Mouse (Mus musculus): ENCODE results near the gene Dpp6. TPM values are rescaled to one million over a fixed set of nuclear protein-coding genes. Genes with fewer than 3 reads are reported as not detected.

Gene Dpp6
- polyA plus RNA-seq, 1 experiment from 2014 or later: 3.9 TPM

GRCm38 (mm10) chr5:26904324-26905041 is 87.5 kb downstream of the Dpp6 start:
- peak overlapping the region; percentile 32 for H3K4me3 ChIP-seq (replicated peaks)
- WGBS: under 1% methylated on average over 32 of the region's 32 CpGs
- H3K4me1 ChIP-seq: peaks cover 12% of the 10 kb centered on the region
- no peak overlapping the region for H3K27ac ChIP-seq (replicated peaks)
- H3K27me3 ChIP-seq: 0 out of 2 replicates have a peak, but pooled peaks cover 5% of the 10 kb centered on the region
- H3K36me3 ChIP-seq: no peaks in the 10 kb centered on the region
- H3K9ac ChIP-seq: no peak overlapping the region
- no peaks in the 10 kb centered on the region for H3K9me3 ChIP-seq (replicated peaks)
- ATAC-seq (ENCODE audit: insufficient number of reproducible peaks, low FRiP score, low TSS enrichment, low read depth): peak; percentile 72
- peak overlapping the region; percentile 53 for H3K4me2 ChIP-seq (replicated peaks)

GRCm38 (mm10) chr5:26907151-26907550 is 90.1 kb downstream of the Dpp6 start:
- H3K4me3 ChIP-seq (replicated peaks): no peak overlapping the region
- WGBS: 67% methylated on average over 7 of the region's 7 CpGs

GRCm38 (mm10) chr5:26908612-26909011 is 91.6 kb downstream of the Dpp6 start:
- Histone ChIP-seq H3K9me3 (replicated peaks) (no peaks in the 10 kb centered on the region), H3K4me1 (peaks cover 12% of the 10 kb centered on the region), H3K4me2 (replicated peaks) (no peak overlapping the region), H3K9ac (no peak overlapping the region), H3K4me3 (replicated peaks) (no peak overlapping the region), H3K36me3 (no peaks in the 10 kb centered on the region), H3K27ac (replicated peaks) (no peak overlapping the region), H3K27me3 (0 out of 2 replicates have a peak, but pooled peaks cover 5% of the 10 kb centered on the region)
- no peak for ATAC-seq (ENCODE audit: insufficient number of reproducible peaks, low FRiP score, low TSS enrichment, low read depth)
- 61% methylated on average over 4 of the region's 4 CpGs for WGBS

More at GRCm38 (mm10) chr5:26907151-26907550, 90.1 kb downstream of the Dpp6 start:
- Histone ChIP-seq H3K4me1 (peaks cover 12% of the 10 kb centered on the region), H3K27me3 (0 out of 2 replicates have a peak, but pooled peaks cover 5% of the 10 kb centered on the region), H3K36me3 (no peaks in the 10 kb centered on the region), H3K9me3 (replicated peaks) (no peaks in the 10 kb centered on the region), H3K4me2 (replicated peaks) (no peak overlapping the region), H3K9ac (no peak overlapping the region), H3K27ac (replicated peaks) (no peak overlapping the region)
- ATAC-seq (ENCODE audit: insufficient number of reproducible peaks, low FRiP score, low TSS enrichment, low read depth): no peak

GRCm38 (mm10) chr5:26910353-26910752 is 93.3 kb downstream of the Dpp6 start:
- no peaks in the 10 kb centered on the region for H3K27me3 ChIP-seq
- no peak for ATAC-seq (ENCODE audit: insufficient number of reproducible peaks, low FRiP score, low TSS enrichment, low read depth)
- no peak overlapping the region for H3K9ac ChIP-seq
- no peaks in the 10 kb centered on the region for H3K36me3 ChIP-seq
- H3K4me3 ChIP-seq (replicated peaks): no peak overlapping the region
- H3K9me3 ChIP-seq (replicated peaks): no peaks in the 10 kb centered on the region
- no peak overlapping the region for H3K4me2 ChIP-seq (replicated peaks)
- no peak overlapping the region for H3K27ac ChIP-seq (replicated peaks)
- no peaks in the 10 kb centered on the region for H3K4me1 ChIP-seq

- WGBS: 84% methylated on average over 3 of the region's 3 CpGs
- ATAC-seq (ENCODE audit: insufficient number of reproducible peaks, low FRiP score, low TSS enrichment, low read depth): no peak
- no peaks in the 10 kb centered on the region for H3K4me1 ChIP-seq
- no peak overlapping the region for H3K27ac ChIP-seq (replicated peaks)
- no peaks in the 10 kb centered on the region for H3K9me3 ChIP-seq (replicated peaks)
- H3K4me3 ChIP-seq (replicated peaks): no peak overlapping the region
- no peak overlapping the region for H3K9ac ChIP-seq
- H3K27me3 ChIP-seq: no peaks in the 10 kb centered on the region
- H3K36me3 ChIP-seq: no peaks in the 10 kb centered on the region
- H3K4me2 ChIP-seq (replicated peaks): no peak overlapping the region
Measured at GRCm38 (mm10) chr5:26911965-26912364, 95.0 kb downstream of the Dpp6 start.

GRCm38 (mm10) chr5:26918763-26919162 is 101.8 kb downstream of the Dpp6 start:
- 69% methylated on average over 3 of the region's 3 CpGs for whole genome bisulfite sequencing
- ATAC-seq (ENCODE audit: insufficient number of reproducible peaks, low FRiP score, low TSS enrichment, low read depth): no peak
- H3K9ac ChIP-seq: no peak overlapping the region

GRCm38 (mm10) chr5:26924552-26924951 is 107.5 kb downstream of the Dpp6 start:
- 80% methylated on average over 5 of the region's 5 CpGs for WGBS
- H3K4me3 ChIP-seq (replicated peaks): no peak overlapping the region
- ATAC-seq (ENCODE audit: insufficient number of reproducible peaks, low FRiP score, low TSS enrichment, low read depth): no peak
- no peaks in the 10 kb centered on the region for H3K9me3 ChIP-seq (replicated peaks)
- no peaks in the 10 kb centered on the region for H3K27me3 ChIP-seq
- H3K4me1 ChIP-seq: no peaks in the 10 kb centered on the region
- H3K27ac ChIP-seq (replicated peaks): no peak overlapping the region
- H3K9ac ChIP-seq: no peak overlapping the region
- no peaks in the 10 kb centered on the region for H3K36me3 ChIP-seq
- H3K4me2 ChIP-seq (replicated peaks): no peak overlapping the region

More at GRCm38 (mm10) chr5:26918763-26919162, 101.8 kb downstream of the Dpp6 start:
- Histone ChIP-seq H3K36me3 (no peaks in the 10 kb centered on the region), H3K27me3 (no peaks in the 10 kb centered on the region), H3K4me3 (replicated peaks) (no peak overlapping the region), H3K27ac (replicated peaks) (no peak overlapping the region), H3K9me3 (replicated peaks) (no peaks in the 10 kb centered on the region), H3K4me1 (no peaks in the 10 kb centered on the region), H3K4me2 (replicated peaks) (no peak overlapping the region)

- H3K27ac ChIP-seq (replicated peaks): no peak overlapping the region
- no peak overlapping the region for H3K9ac ChIP-seq
- H3K4me3 ChIP-seq (replicated peaks): no peak overlapping the region
- no peak overlapping the region for H3K4me2 ChIP-seq (replicated peaks)
- no peak for ATAC-seq (ENCODE audit: insufficient number of reproducible peaks, low FRiP score, low TSS enrichment, low read depth)
- no peaks in the 10 kb centered on the region for H3K4me1 ChIP-seq
- H3K36me3 ChIP-seq: no peaks in the 10 kb centered on the region
- H3K27me3 ChIP-seq: no peaks in the 10 kb centered on the region
- WGBS: 64% methylated on average over 3 of the region's 3 CpGs
- H3K9me3 ChIP-seq (replicated peaks): no peaks in the 10 kb centered on the region
Measured at GRCm38 (mm10) chr5:26932413-26933122, 115.6 kb downstream of the Dpp6 start.

GRCm38 (mm10) chr5:26934911-26935310 is 117.9 kb downstream of the Dpp6 start:
- no peak overlapping the region for H3K4me2 ChIP-seq (replicated peaks)
- no peak overlapping the region for H3K4me3 ChIP-seq (replicated peaks)
- H3K27ac ChIP-seq (replicated peaks): no peak overlapping the region
- no peaks in the 10 kb centered on the region for H3K9me3 ChIP-seq (replicated peaks)
- 75% methylated on average over 6 of the region's 6 CpGs for WGBS
- H3K9ac ChIP-seq: no peak overlapping the region
- no peaks in the 10 kb centered on the region for H3K36me3 ChIP-seq
- no peak for ATAC-seq (ENCODE audit: insufficient number of reproducible peaks, low FRiP score, low TSS enrichment, low read depth)
- H3K4me1 ChIP-seq: no peaks in the 10 kb centered on the region
- no peaks in the 10 kb centered on the region for H3K27me3 ChIP-seq

GRCm38 (mm10) chr5:26941471-26941870 is 124.5 kb downstream of the Dpp6 start:
- no peak for ATAC-seq (ENCODE audit: insufficient number of reproducible peaks, low FRiP score, low TSS enrichment, low read depth)
- Histone ChIP-seq H3K4me2 (replicated peaks) (no peak overlapping the region), H3K4me1 (no peaks in the 10 kb centered on the region), H3K27ac (replicated peaks) (no peak overlapping the region), H3K9ac (no peak overlapping the region), H3K27me3 (no peaks in the 10 kb centered on the region), H3K36me3 (no peaks in the 10 kb centered on the region), H3K4me3 (replicated peaks) (no peak overlapping the region), H3K9me3 (replicated peaks) (no peaks in the 10 kb centered on the region)
- 82% methylated on average over 5 of the region's 5 CpGs for WGBS

GRCm38 (mm10) chr5:26945169-26945920 is 128.3 kb downstream of the Dpp6 start:
- no peak overlapping the region for H3K27ac ChIP-seq (replicated peaks)
- no peaks in the 10 kb centered on the region for H3K4me1 ChIP-seq
- ATAC-seq (ENCODE audit: insufficient number of reproducible peaks, low FRiP score, low TSS enrichment, low read depth): no peak
- no peak overlapping the region for H3K9ac ChIP-seq
- WGBS: 46% methylated on average over 4 of the region's 4 CpGs
- H3K27me3 ChIP-seq: no peaks in the 10 kb centered on the region
- no peak overlapping the region for H3K4me3 ChIP-seq (replicated peaks)
- H3K9me3 ChIP-seq (replicated peaks): no peaks in the 10 kb centered on the region
- H3K36me3 ChIP-seq: no peaks in the 10 kb centered on the region
- no peak overlapping the region for H3K4me2 ChIP-seq (replicated peaks)
